8 mouse cellular contexts compared by ENCODE assay signal in genomic region chr1:36588476-36589450, GRCm38 (mm10). TPM values are rescaled to one million over a fixed set of nuclear protein-coding genes. Genes with fewer than 3 reads are reported as not detected.
A peak's percentile ranks its signal among the peaks of the same experiment; 100 is the strongest.
DNase-seq lines count a peak whose midpoint lies in the region; ATAC-seq and TF ChIP-seq lines count a peak whose summit lies in the region.

No protein-coding gene starts in this region.

- H3K9ac ChIP-seq in midbrain, embryonic 15.5 days: no peak overlapping the region
- H3K9ac ChIP-seq in hindbrain, embryonic 12.5 days: peak overlapping the region; percentile 24; the same call in 1 of the 2 replicates

- peaks cover 62% of the 10 kb centered on the region for H3K4me1 ChIP-seq in midbrain, embryonic 10.5 days
- peaks cover 10% of the 10 kb centered on the region; the same call in 1 of the 2 replicates for H3K4me1 ChIP-seq in midbrain, embryonic 15.5 days
- H3K4me1 ChIP-seq in hindbrain, embryonic 12.5 days: peaks cover 25% of the 10 kb centered on the region

- no peak; the same call in 1 of the 2 replicates for ATAC-seq in midbrain, embryonic 15.5 days (replicated peaks)
- ATAC-seq in hindbrain, embryonic 12.5 days (ENCODE audit: low FRiP score): 0 out of 2 replicates have a peak, but pooled peaks have one; percentile 53
- no peak for ATAC-seq in CD4-positive, CD25-positive, alpha-beta regulatory T cell, adult 4 months
- no peak; the same call in 1 of the 2 replicates for ATAC-seq in megakaryocyte-erythroid progenitor cell, adult 5-6 weeks (replicated peaks; ENCODE audit: low FRiP score, low TSS enrichment, poor library complexity, severe bottlenecking)

- DNase-seq in midbrain, embryonic 10.5 days (ENCODE audit: low spot score): peak; percentile 43
- peak; percentile 63 for DNase-seq in gastrocnemius, adult 2 months
- peak; percentile 57 to 69 for DNase-seq in lung, postnatal 4 days
- no peak for DNase-seq in right cerebral cortex, postnatal 36 days (ENCODE audit: low spot score in 2 of 2)

- peak overlapping the region; percentile 67 for H3K27ac ChIP-seq in midbrain, embryonic 10.5 days (replicated peaks)
- no peak overlapping the region for H3K27ac ChIP-seq in midbrain, embryonic 15.5 days
- H3K27ac ChIP-seq in gastrocnemius, adult 2 months: peak overlapping the region; percentile 86
- peak overlapping the region; percentile 13; the same call in 1 of the 2 replicates for H3K27ac ChIP-seq in hindbrain, embryonic 12.5 days

- TF ChIP-seq CTCF in gastrocnemius, adult 2 months (IDR thresholded peaks at IDR 0.05): no peak

- 63% methylated on average over 13 of the region's 13 CpGs for WGBS in midbrain, embryonic 10.5 days
- WGBS in midbrain, embryonic 15.5 days: 71% methylated on average over 13 of the region's 13 CpGs
- WGBS in hindbrain, embryonic 12.5 days: 52% methylated on average over 13 of the region's 13 CpGs

- no peak overlapping the region for H3K4me3 ChIP-seq in midbrain, embryonic 10.5 days
- no peak overlapping the region for H3K4me3 ChIP-seq in midbrain, embryonic 15.5 days
- peak overlapping the region; percentile 40 for H3K4me3 ChIP-seq in gastrocnemius, adult 2 months
- no peak overlapping the region for H3K4me3 ChIP-seq in hindbrain, embryonic 12.5 days

- no peaks in the 10 kb centered on the region for H3K27me3 ChIP-seq in midbrain, embryonic 10.5 days (ENCODE audit: low read depth, poor library complexity, severe bottlenecking)
- peaks cover 5% of the 10 kb centered on the region; the same call in 1 of the 2 replicates for H3K27me3 ChIP-seq in midbrain, embryonic 15.5 days (replicated peaks)
- peaks cover 7% of the 10 kb centered on the region; the same call in 1 of the 2 replicates for H3K27me3 ChIP-seq in hindbrain, embryonic 12.5 days

- intact Hi-C loops in gastrocnemius, adult 2 months (cut with DNase I): no loop called here

- H3K36me3 ChIP-seq in midbrain, embryonic 10.5 days: no peaks in the 10 kb centered on the region
- H3K36me3 ChIP-seq in midbrain, embryonic 15.5 days (replicated peaks): no peaks in the 10 kb centered on the region
- no peaks in the 10 kb centered on the region for H3K36me3 ChIP-seq in hindbrain, embryonic 12.5 days

- no peaks in the 10 kb centered on the region for H3K9me3 ChIP-seq in midbrain, embryonic 10.5 days (replicated peaks)
- H3K9me3 ChIP-seq in midbrain, embryonic 15.5 days: no peaks in the 10 kb centered on the region
- no peaks in the 10 kb centered on the region for H3K9me3 ChIP-seq in hindbrain, embryonic 12.5 days (replicated peaks)

- no peak overlapping the region for H3K4me2 ChIP-seq in midbrain, embryonic 15.5 days
- no peak overlapping the region for H3K4me2 ChIP-seq in hindbrain, embryonic 12.5 days (replicated peaks)

RNA-seq across cellular contexts. Expression of gene Sema4c, which starts 30.6 kb away (rescaled TPM):
- 20.8 and 26.3 TPM in 2 replicates for polyA plus RNA-seq in midbrain, embryonic 10.5 days (2016; fragmentation: Nextera tagmentation; extraction: Ambion mirVana)
- 34.3 and 37.4 TPM in 2 replicates for polyA plus RNA-seq in midbrain, embryonic 15.5 days (2015; fragmentation: Nextera tagmentation; extraction: Ambion mirVana)
- total RNA-seq in gastrocnemius, adult 2 months (2021): 10 to 100 TPM in 1 of 2 experiments, 1 to 10 TPM in 1; 6.8 to 10.0 TPM
- polyA plus RNA-seq in hindbrain, embryonic 12.5 days (2016; fragmentation: Nextera tagmentation; extraction: Ambion mirVana): 33.4 and 35.6 TPM in 2 replicates
- under 1 TPM in 1 of 2 experiments, not detected in 1; 0.22 TPM for polyA plus RNA-seq in CD4-positive, CD25-positive, alpha-beta regulatory T cell, adult 4 months (2017; shearing (Covaris generic))
- 0.17 and 1.6 TPM in 2 replicates for total RNA-seq in megakaryocyte-erythroid progenitor cell, adult 5-6 weeks (2014; fragmentation: Nextera tagmentation)
- 0.50 and 0.70 TPM in 2 replicates for total RNA-seq in megakaryocyte-erythroid progenitor cell, adult 5-6 weeks (2017)

RNA-seq across cellular contexts. Expression of gene Ankrd39, which starts 41.5 kb away (rescaled TPM):
- 17.8 and 21.2 TPM in 2 replicates for polyA plus RNA-seq in midbrain, embryonic 10.5 days (2016; fragmentation: Nextera tagmentation; extraction: Ambion mirVana)
- polyA plus RNA-seq in midbrain, embryonic 15.5 days (2015; fragmentation: Nextera tagmentation; extraction: Ambion mirVana): 31.5 and 32.5 TPM in 2 replicates
- total RNA-seq in gastrocnemius, adult 2 months (2021): 1 to 10 TPM; 7.2 to 9.3 TPM
- 17.8 and 18.8 TPM in 2 replicates for polyA plus RNA-seq in hindbrain, embryonic 12.5 days (2016; fragmentation: Nextera tagmentation; extraction: Ambion mirVana)
- polyA plus RNA-seq in CD4-positive, CD25-positive, alpha-beta regulatory T cell, adult 4 months (2017; shearing (Covaris generic)): 10 to 100 TPM; 19.4 to 23.9 TPM
- total RNA-seq in megakaryocyte-erythroid progenitor cell, adult 5-6 weeks (2014; fragmentation: Nextera tagmentation): 7.7 and 9.3 TPM in 2 replicates
- total RNA-seq in megakaryocyte-erythroid progenitor cell, adult 5-6 weeks (2017): 3.1 and 4.0 TPM in 2 replicates

RNA-seq across cellular contexts. Expression of gene Gm42417, which starts 49.5 kb away (rescaled TPM):
- polyA plus RNA-seq in midbrain, embryonic 10.5 days (2016; fragmentation: Nextera tagmentation; extraction: Ambion mirVana): 0.69 TPM in 1 of 2 replicates, not detected in the other
- polyA plus RNA-seq in midbrain, embryonic 15.5 days (2015; fragmentation: Nextera tagmentation; extraction: Ambion mirVana): 0.33 and 0.81 TPM in 2 replicates
- 1,000 to 10,000 TPM in 1 of 2 experiments, 100 to 1,000 TPM in 1; 819 to 1,877 TPM for total RNA-seq in gastrocnemius, adult 2 months (2021)
- not detected in 2 replicates for polyA plus RNA-seq in hindbrain, embryonic 12.5 days (2016; fragmentation: Nextera tagmentation; extraction: Ambion mirVana)
- 1 to 10 TPM in 1 of 2 experiments, not detected in 1; 2.3 TPM for polyA plus RNA-seq in CD4-positive, CD25-positive, alpha-beta regulatory T cell, adult 4 months (2017; shearing (Covaris generic))
- total RNA-seq in megakaryocyte-erythroid progenitor cell, adult 5-6 weeks (2014; fragmentation: Nextera tagmentation): 2.4 TPM in 1 of 2 replicates, not detected in the other
- 0.61 TPM in 1 of 2 replicates, not detected in the other for total RNA-seq in megakaryocyte-erythroid progenitor cell, adult 5-6 weeks (2017)

RNA-seq across cellular contexts. Expression of gene Ankrd23, which starts 52.1 kb away (rescaled TPM):
- polyA plus RNA-seq in midbrain, embryonic 10.5 days (2016; fragmentation: Nextera tagmentation; extraction: Ambion mirVana): 16.3 and 17.4 TPM in 2 replicates
- 19.0 and 23.5 TPM in 2 replicates for polyA plus RNA-seq in midbrain, embryonic 15.5 days (2015; fragmentation: Nextera tagmentation; extraction: Ambion mirVana)
- 1,000 to 10,000 TPM; 1,971 to 4,216 TPM for total RNA-seq in gastrocnemius, adult 2 months (2021)
- polyA plus RNA-seq in hindbrain, embryonic 12.5 days (2016; fragmentation: Nextera tagmentation; extraction: Ambion mirVana): 14.6 and 18.8 TPM in 2 replicates
- polyA plus RNA-seq in CD4-positive, CD25-positive, alpha-beta regulatory T cell, adult 4 months (2017; shearing (Covaris generic)): 100 to 1,000 TPM in 1 of 2 experiments, 10 to 100 TPM in 1; 39.3 to 112 TPM
- 2.5 and 10.5 TPM in 2 replicates for total RNA-seq in megakaryocyte-erythroid progenitor cell, adult 5-6 weeks (2014; fragmentation: Nextera tagmentation)
- 0.30 and 8.3 TPM in 2 replicates for total RNA-seq in megakaryocyte-erythroid progenitor cell, adult 5-6 weeks (2017)

Comparison
In these comparisons a context has a peak if more than half of its experiments do, and no peak if none do; other contexts are left out.
1. DNase-seq: peak in midbrain, embryonic 10.5 days (single experiment), gastrocnemius, adult 2 months (single experiment) and lung, postnatal 4 days (2 of 2); none in right cerebral cortex, postnatal 36 days (0 of 2).
2. RNA of gene Sema4c, which starts 30.6 kb away (polyA plus RNA-seq): 33.4 to 35.6 TPM in hindbrain, embryonic 12.5 days, 34.3 to 37.4 TPM in midbrain, embryonic 15.5 days and 20.8 to 26.3 TPM in midbrain, embryonic 10.5 days; 0.22 TPM in CD4-positive, CD25-positive, alpha-beta regulatory T cell, adult 4 months; every median in the first group is over 10 times any median in the second.